Mouse (Mus musculus): ENCODE measurements at regions not wholly inside any gene's neighbourhood (a gene's known extent, or its start where the extent isn't known, plus 50 kb on each side); places are given as distances from the start of the nearest gene placed in this dataset.

- H3K4me1 ChIP-seq (ENCODE audit: control insufficient read depth, insufficient read depth, low read length), result no peaks in the 10 kb centered on the region
- no peaks in the 10 kb centered on the region for H3K36me3 ChIP-seq (ENCODE audit: control insufficient read depth, insufficient read depth, low read length, poor library complexity, severe bottlenecking)
- H3K9me3 ChIP-seq (replicated peaks; ENCODE audit: control insufficient read depth, insufficient read depth, low read length, poor library complexity, severe bottlenecking), result no peaks in the 10 kb centered on the region
- no peaks in the 10 kb centered on the region for H3K27me3 ChIP-seq (ENCODE audit: control insufficient read depth, insufficient read depth, low read length, poor library complexity, severe bottlenecking)
- no peak overlapping the region for H3K27ac ChIP-seq (ENCODE audit: insufficient read depth, low read length)
- no peak for TF ChIP-seq CTCF (IDR thresholded peaks at IDR 0.05; ENCODE audit: low read depth, low read length)
- no peak for TF ChIP-seq POLR2A (IDR thresholded peaks at IDR 0.05; ENCODE audit: insufficient read depth, low read length)
- TF ChIP-seq EP300 (IDR thresholded peaks at IDR 0.05; ENCODE audit: insufficient read depth, low read depth, low read length), result no peak
- no peak overlapping the region for H3K9ac ChIP-seq (ENCODE audit: low read depth, poor library complexity, severe bottlenecking)
- H3K4me3 ChIP-seq (ENCODE audit: low read depth, low read length), result no peak overlapping the region
Measured at GRCm38 (mm10) chr16:24053403-24053802, 64.8 kb upstream of the Bcl6 start.

- TF ChIP-seq EP300 (IDR thresholded peaks at IDR 0.05; ENCODE audit: insufficient read depth, low read depth, low read length), result no peak
- no peak for TF ChIP-seq POLR2A (IDR thresholded peaks at IDR 0.05; ENCODE audit: insufficient read depth, low read length)
- no peak for TF ChIP-seq CTCF (IDR thresholded peaks at IDR 0.05; ENCODE audit: low read depth, low read length)
- no peaks in the 10 kb centered on the region for H3K9me3 ChIP-seq (replicated peaks; ENCODE audit: control insufficient read depth, insufficient read depth, low read length, poor library complexity, severe bottlenecking)
- no peaks in the 10 kb centered on the region for H3K4me1 ChIP-seq (ENCODE audit: control insufficient read depth, insufficient read depth, low read length)
Measured at GRCm38 (mm10) chr16:24050856-24051640, 62.4 kb upstream of the Bcl6 start.

GRCm38 (mm10) chr16:24043779-24044178 is 55.1 kb upstream of the Bcl6 start:
- H3K27ac ChIP-seq (ENCODE audit: insufficient read depth, low read length), result no peak overlapping the region
- H3K4me3 ChIP-seq (ENCODE audit: low read depth, low read length), result no peak overlapping the region
- no peak overlapping the region for H3K9ac ChIP-seq (ENCODE audit: low read depth, poor library complexity, severe bottlenecking)
- H3K27me3 ChIP-seq (ENCODE audit: control insufficient read depth, insufficient read depth, low read length, poor library complexity, severe bottlenecking), result no peaks in the 10 kb centered on the region
- H3K9me3 ChIP-seq (replicated peaks; ENCODE audit: control insufficient read depth, insufficient read depth, low read length, poor library complexity, severe bottlenecking), result no peaks in the 10 kb centered on the region
- no peaks in the 10 kb centered on the region for H3K36me3 ChIP-seq (ENCODE audit: control insufficient read depth, insufficient read depth, low read length, poor library complexity, severe bottlenecking)
- TF ChIP-seq CTCF (IDR thresholded peaks at IDR 0.05; ENCODE audit: low read depth, low read length) (no peak), EP300 (IDR thresholded peaks at IDR 0.05; ENCODE audit: insufficient read depth, low read depth, low read length) (no peak), POLR2A (IDR thresholded peaks at IDR 0.05; ENCODE audit: insufficient read depth, low read length) (no peak)
- H3K4me1 ChIP-seq (ENCODE audit: control insufficient read depth, insufficient read depth, low read length), result no peaks in the 10 kb centered on the region

More at GRCm38 (mm10) chr16:24050856-24051640, 62.4 kb upstream of the Bcl6 start:
- no peak overlapping the region for H3K4me3 ChIP-seq (ENCODE audit: low read depth, low read length)
- H3K27me3 ChIP-seq (ENCODE audit: control insufficient read depth, insufficient read depth, low read length, poor library complexity, severe bottlenecking), result no peaks in the 10 kb centered on the region
- no peaks in the 10 kb centered on the region for H3K36me3 ChIP-seq (ENCODE audit: control insufficient read depth, insufficient read depth, low read length, poor library complexity, severe bottlenecking)
- H3K27ac ChIP-seq (ENCODE audit: insufficient read depth, low read length), result no peak overlapping the region
- no peak overlapping the region for H3K9ac ChIP-seq (ENCODE audit: low read depth, poor library complexity, severe bottlenecking)

GRCm38 (mm10) chr16:24042977-24043376 is 54.3 kb upstream of the Bcl6 start:
- no peaks in the 10 kb centered on the region for H3K4me1 ChIP-seq (ENCODE audit: control insufficient read depth, insufficient read depth, low read length)
- TF ChIP-seq POLR2A (IDR thresholded peaks at IDR 0.05; ENCODE audit: insufficient read depth, low read length) (no peak), CTCF (IDR thresholded peaks at IDR 0.05; ENCODE audit: low read depth, low read length) (no peak), EP300 (IDR thresholded peaks at IDR 0.05; ENCODE audit: insufficient read depth, low read depth, low read length) (no peak)
- H3K36me3 ChIP-seq (ENCODE audit: control insufficient read depth, insufficient read depth, low read length, poor library complexity, severe bottlenecking), result no peaks in the 10 kb centered on the region
- no peaks in the 10 kb centered on the region for H3K27me3 ChIP-seq (ENCODE audit: control insufficient read depth, insufficient read depth, low read length, poor library complexity, severe bottlenecking)
- H3K4me3 ChIP-seq (ENCODE audit: low read depth, low read length), result no peak overlapping the region
- no peak overlapping the region for H3K9ac ChIP-seq (ENCODE audit: low read depth, poor library complexity, severe bottlenecking)
- no peak overlapping the region for H3K27ac ChIP-seq (ENCODE audit: insufficient read depth, low read length)
- no peaks in the 10 kb centered on the region for H3K9me3 ChIP-seq (replicated peaks; ENCODE audit: control insufficient read depth, insufficient read depth, low read length, poor library complexity, severe bottlenecking)

GRCm38 (mm10) chr16:24042216-24042615 is 53.6 kb upstream of the Bcl6 start:
- H3K27me3 ChIP-seq (ENCODE audit: control insufficient read depth, insufficient read depth, low read length, poor library complexity, severe bottlenecking), result no peaks in the 10 kb centered on the region
- H3K9me3 ChIP-seq (replicated peaks; ENCODE audit: control insufficient read depth, insufficient read depth, low read length, poor library complexity, severe bottlenecking), result no peaks in the 10 kb centered on the region
- no peak overlapping the region for H3K27ac ChIP-seq (ENCODE audit: insufficient read depth, low read length)
- no peak overlapping the region for H3K4me3 ChIP-seq (ENCODE audit: low read depth, low read length)
- H3K9ac ChIP-seq (ENCODE audit: low read depth, poor library complexity, severe bottlenecking), result no peak overlapping the region
- no peaks in the 10 kb centered on the region for H3K4me1 ChIP-seq (ENCODE audit: control insufficient read depth, insufficient read depth, low read length)
- no peaks in the 10 kb centered on the region for H3K36me3 ChIP-seq (ENCODE audit: control insufficient read depth, insufficient read depth, low read length, poor library complexity, severe bottlenecking)
- TF ChIP-seq CTCF (IDR thresholded peaks at IDR 0.05; ENCODE audit: low read depth, low read length), result no peak
- TF ChIP-seq EP300 (IDR thresholded peaks at IDR 0.05; ENCODE audit: insufficient read depth, low read depth, low read length), result no peak
- no peak for TF ChIP-seq POLR2A (IDR thresholded peaks at IDR 0.05; ENCODE audit: insufficient read depth, low read length)

- H3K27ac ChIP-seq (ENCODE audit: insufficient read depth, low read length), result no peak overlapping the region
- H3K9me3 ChIP-seq (replicated peaks; ENCODE audit: control insufficient read depth, insufficient read depth, low read length, poor library complexity, severe bottlenecking), result 0 out of 2 replicates have a peak, but pooled peaks cover 3% of the 10 kb centered on the region
- H3K9ac ChIP-seq (ENCODE audit: low read depth, poor library complexity, severe bottlenecking), result no peak overlapping the region
- no peak overlapping the region for H3K4me3 ChIP-seq (ENCODE audit: low read depth, low read length)
- TF ChIP-seq POLR2A (IDR thresholded peaks at IDR 0.05; ENCODE audit: insufficient read depth, low read length) (no peak), EP300 (IDR thresholded peaks at IDR 0.05; ENCODE audit: insufficient read depth, low read depth, low read length) (no peak), CTCF (IDR thresholded peaks at IDR 0.05; ENCODE audit: low read depth, low read length) (no peak)
- H3K27me3 ChIP-seq (ENCODE audit: control insufficient read depth, insufficient read depth, low read length, poor library complexity, severe bottlenecking), result no peaks in the 10 kb centered on the region
- no peaks in the 10 kb centered on the region for H3K36me3 ChIP-seq (ENCODE audit: control insufficient read depth, insufficient read depth, low read length, poor library complexity, severe bottlenecking)
- no peaks in the 10 kb centered on the region for H3K4me1 ChIP-seq (ENCODE audit: control insufficient read depth, insufficient read depth, low read length)
Measured at GRCm38 (mm10) chr16:24041403-24041802, 52.8 kb upstream of the Bcl6 start.

Data from ES-Bruce4 (cell line).